Mouse (Mus musculus) right cerebral cortex, postnatal 36 days (tissue): Measurements from ENCODE around the gene Car6.
A peak's percentile ranks its signal among the peaks of the same experiment; 100 is the strongest.

Source experiments
- DNase-seq, 2 experiments: peaks; one replicate each; pipeline ENCODE4 v3.0.0; 2022; ENCODE audit warnings: low spot score in 2 of 2, mixed read lengths in 1 of 2

Car6 gene

DNA sequence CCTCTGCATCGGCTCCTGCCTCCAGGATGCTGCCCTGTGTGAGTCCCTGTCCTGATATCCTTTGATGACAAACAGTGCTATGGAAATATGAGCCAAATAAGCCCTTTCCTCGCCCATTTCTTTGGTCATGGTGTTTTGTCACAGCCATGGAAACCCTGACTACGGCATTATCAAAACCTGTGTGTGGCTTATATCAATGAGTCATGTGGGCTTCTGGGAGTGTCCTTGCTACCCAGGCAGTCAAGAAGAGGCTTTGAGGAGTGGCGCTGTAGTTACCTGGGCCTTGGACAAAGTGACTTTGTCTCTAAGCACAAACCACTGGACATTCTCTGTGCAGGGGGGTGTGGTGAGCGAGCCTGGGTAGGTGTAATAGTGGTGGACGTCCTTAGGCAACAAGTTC, 8.9 kb downstream of the Car6 start:
- no peak for DNase-seq

DNA sequence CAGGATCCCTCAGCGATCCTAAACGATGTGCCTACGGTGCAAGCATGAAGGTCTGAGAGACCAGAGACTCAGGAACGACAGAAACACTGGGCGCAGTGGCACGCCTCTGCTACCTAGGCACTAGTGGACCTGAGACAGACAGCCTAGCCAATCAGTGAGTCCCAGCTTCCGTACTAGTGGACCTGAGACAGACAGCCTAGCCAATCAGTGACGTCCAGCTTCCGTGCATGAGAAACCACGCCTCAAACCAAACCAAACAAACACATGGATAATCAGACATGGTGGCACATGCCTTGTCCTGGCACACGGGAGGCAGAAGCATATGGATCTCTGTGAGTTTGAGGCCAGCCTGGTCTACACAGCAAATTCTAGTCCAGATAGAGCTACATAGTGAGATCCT, 12.9 kb downstream of the Car6 start:
- no peak for DNase-seq

DNA sequence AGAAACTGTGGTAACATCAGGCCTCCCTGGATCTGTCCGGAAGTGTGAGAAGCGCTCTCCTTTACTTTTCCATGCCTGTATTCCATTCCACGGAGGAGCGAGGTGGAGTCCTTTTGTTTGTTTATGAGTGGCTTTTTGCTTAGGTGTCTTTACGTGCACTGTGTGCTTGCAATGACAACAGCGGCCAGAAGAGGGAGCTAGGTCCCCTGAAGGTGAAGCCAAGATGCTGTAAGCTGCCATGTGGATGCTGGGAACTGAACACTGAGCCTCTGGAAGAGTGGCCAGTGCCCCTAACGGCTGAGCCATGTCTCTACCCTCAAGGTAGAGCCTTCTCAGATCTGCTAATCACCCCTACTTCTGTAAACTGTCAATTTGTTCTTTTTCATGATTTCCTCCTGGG, 19.8 kb downstream of the Car6 start:
- DNase-seq, result no peak

DNA sequence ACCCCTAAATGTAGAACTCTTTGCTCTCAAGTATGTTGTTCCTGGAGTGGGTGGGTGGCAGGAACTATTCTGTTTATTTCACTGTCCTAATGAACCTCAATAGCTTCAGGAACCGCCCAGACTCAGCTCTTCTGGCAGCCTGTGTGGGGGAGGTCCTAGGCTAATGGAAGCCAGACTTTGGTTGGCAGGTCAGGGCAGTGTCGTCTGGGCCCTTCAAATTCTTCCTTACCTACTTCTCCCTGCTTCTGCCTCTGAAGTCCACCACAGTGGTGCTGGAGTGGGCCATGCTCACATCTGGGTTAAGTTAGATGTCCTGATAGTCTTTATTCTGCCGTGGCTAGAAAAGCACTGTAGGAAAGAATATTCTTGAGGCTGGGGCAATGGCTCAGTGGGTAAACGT, 23.0 kb downstream of the Car6 start:
- DNase-seq, result no peak

DNA sequence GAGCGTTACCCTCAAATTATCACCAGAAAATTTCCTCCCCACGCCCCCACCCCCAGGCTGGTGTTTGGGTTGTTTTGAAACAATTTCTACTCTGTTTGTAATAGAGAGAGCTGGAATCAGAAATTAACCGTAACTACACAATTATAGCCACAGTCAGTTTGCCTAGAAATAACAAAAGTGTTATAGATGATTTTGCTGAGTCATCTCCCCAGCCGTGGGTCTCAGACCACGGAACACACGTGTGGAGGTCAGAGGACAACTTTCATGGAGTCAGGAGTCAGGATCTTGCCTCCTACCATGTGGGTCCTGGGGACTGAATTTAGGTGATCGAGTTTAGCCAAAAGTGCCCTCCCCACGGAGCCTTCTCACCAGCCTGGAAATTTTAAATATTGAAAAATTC, 24.0 kb downstream of the Car6 start:
- no peak for DNase-seq

DNA sequence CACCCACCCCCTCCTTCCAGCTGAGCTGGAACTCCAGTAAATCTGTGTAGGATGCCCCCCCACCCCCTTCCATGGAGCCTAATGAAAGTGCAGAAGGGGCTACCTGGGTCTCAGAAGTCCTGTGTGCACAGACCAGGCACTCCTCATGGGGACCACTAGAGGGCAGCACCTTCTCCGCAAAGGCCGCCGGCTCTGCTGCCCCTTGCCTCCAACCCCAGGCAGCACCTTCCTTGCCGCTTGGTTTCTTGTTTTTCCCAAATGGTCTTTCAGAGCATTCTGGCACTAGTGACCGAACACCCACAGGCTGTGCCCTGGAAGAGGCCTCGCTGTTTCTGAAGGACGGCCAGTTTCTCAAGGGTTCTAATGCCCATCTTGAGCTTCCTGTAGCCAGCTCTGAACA, 24.6 kb downstream of the Car6 start:
- DNase-seq, result no peak

DNA sequence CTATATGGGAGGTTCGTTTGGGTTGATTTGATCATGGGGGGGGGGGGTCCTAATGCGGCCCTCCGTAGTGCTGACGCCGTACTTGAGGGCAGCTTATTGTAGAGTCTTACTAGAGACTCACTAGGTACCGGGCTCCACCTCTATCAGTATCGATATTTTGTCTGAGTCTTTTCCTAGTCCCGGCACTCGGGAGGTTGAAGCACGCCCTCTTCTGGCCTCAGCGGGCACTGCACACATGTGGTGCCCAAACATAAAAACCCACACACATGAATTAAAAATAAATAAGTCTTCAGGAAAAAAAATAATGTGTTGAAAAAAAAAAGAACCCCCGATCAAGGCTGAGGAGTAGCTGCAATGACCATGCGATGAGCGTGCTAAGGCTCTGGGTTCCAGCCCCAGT, 27.1 kb downstream of the Car6 start:
- DNase-seq, result no peak

DNA sequence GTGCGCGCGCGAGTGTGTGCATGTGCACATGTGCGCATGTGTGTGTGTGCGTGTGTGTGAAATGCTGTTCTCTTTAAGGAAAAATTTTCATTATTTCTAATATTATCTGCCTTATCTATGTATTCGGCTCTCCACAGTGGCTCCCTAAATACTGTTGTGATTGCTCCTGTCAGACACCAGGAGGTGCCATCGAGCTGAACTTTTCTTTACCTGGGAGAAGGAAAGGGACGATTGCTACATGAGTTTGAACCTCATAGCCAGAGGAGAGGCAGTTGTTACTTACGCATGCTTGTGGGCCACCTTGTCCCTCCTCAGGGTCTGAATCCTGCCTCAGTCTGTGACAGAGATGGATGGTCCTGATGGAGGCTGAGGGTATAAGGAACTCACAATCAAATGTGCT, 27.9 kb downstream of the Car6 start:
- no peak for DNase-seq

DNA sequence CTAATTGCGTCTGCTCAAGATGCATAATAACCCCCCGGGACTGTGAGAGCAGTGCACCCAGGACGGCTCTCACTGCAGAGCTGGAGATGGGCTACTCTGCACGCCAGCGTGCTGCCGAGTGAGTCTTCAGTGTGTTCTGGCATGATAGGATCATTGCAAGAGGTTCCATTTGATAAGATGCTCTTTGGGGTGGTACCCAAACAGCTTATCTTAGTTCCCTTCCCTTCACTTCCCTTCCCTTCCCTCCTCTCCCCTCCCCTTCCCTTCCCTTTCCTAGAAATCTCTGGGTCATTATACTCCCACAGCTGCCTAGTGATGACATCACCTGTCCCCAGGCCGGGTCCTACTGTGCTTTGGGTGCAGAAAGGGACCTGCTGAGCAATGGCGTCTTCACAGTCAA, 29.0 kb downstream of the Car6 start:
- DNase-seq, result no peak

DNA sequence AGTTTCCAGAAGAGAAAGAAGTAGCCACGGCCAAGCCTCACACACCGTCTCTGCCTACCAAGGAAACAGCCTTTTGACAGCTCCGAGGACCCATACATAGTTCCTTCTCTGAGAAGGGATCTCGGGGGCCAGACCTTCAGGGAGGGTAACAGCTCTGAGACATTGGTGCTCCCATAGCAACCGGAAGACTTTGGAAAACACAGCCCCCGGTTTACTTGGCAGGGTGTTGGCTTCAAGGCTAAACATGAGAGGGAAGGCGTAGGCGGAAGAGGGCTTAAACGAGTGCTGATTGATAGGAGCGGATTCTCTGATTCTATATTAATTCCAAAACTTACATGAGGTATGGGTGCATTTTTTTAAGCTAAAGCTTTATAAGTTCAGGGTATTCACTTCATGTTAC, 32.7 kb downstream of the Car6 start:
- peak in 1 of 2 experiments; percentile 13 for DNase-seq

DNA sequence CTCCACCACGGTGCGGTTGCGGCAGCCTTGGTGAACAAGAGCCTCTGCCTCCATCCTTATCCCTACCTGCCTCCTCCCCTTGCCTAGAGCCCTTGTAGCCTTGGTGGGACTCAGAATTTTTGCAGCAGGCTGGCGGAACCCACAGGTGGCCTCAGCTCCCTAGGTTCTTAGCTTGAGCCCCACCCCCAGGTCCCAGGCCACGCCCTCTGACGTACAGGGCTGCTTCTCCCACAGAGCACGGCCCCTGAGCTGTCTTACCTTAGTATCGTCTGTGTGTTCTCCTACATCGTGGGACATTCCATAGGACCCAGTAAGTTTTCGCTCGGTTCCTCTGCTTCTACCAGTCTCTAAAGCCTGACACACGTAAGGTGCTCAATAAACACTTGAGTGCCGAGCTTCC, 36.3 kb downstream of the Car6 start:
- DNase-seq, result no peak

DNA sequence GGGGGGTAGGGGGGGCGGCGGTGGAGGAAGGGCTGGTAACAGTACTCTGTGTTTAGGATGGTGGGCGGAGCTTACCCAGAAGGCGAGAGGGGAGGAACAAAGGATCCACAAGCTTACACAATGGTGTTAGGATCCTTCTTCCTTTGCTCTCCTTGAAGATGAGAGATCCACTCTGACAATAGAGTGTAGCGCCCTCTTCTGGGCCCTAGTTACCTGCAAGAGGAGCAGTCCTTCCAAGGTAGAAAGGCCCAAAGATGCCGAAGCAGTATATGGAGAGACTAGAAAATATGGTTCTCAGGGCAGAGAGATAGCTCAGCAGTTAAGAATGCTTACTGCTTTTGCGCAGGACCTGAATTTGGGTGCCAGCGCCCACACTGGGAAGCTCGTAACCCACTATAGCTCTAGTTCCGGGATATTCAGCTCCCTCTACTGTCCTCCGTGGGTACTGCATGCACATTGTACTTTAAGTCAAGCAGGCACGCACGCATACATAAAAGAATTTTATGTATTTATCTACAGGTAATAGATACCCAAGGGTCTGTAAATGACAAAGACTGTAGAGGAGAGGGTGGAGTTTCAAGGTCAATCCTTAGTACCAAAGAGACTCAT, 38.5 kb downstream of the Car6 start:
- no peak for DNase-seq

DNA sequence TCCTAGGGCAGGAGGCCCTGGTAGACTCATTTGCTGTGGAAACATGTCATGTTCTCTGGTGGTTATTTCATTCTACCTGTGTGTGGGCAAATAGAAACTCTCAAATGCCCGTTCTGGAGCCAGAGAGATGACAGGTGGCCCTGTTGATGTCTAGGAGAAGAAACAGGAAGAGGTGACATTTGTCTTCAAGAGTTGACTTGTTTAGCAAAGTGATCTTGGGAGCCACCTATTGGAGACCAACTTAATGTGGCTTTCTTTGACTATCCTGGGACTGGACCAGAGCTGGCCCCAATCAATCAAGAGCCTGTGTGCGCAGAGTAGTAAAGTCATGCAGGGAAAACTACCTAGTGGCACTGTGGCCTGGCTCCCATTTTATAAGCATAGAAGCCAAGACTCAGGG, 41.7 kb downstream of the Car6 start:
- no peak for DNase-seq

DNA sequence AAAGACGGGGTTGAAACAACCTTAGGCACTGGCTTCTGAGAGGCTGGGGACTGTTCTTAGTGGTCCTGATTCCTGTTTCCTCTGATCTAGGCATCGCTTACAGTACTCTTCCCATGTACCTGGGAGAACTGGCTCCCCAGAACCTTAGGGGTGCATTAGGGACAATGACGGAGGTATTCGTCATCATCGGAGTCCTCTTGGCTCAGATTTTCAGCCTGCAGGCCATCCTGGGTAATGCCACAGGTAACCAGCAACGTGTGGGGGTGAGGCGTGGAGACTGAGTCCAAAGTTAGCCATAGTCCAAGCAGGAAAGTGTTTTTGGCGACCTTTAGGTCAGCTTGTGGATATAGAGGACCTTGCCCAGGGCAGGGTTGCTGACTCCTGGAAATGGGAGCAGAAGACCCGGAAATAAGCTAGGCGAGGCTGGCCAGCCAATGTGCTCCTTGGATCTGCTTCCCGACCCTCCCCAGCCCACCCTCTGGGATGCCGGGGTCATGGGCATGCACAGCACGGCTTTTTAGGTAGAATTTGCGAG, 43.7 kb downstream of the Car6 start:
- no peak for DNase-seq

DNA sequence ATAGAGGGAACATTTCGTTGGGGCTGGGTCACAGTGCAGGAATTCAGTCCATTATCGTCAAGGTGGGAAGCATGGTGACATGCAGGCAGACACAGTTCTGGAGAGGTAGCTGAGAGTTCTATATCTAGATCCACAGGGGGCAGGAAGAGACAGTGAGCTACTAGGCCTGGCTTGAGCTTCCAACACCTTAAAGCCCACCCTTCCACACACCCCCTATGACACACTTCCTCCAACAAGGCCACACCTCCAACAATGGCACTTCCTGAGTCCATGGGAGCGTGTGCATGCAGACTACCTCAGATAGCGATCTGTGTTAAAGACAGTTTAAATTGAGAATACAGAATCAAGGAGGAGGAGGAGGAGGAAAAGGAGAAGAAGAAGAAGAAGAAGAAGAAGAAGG, 45.4 kb downstream of the Car6 start:
- no peak for DNase-seq

DNA sequence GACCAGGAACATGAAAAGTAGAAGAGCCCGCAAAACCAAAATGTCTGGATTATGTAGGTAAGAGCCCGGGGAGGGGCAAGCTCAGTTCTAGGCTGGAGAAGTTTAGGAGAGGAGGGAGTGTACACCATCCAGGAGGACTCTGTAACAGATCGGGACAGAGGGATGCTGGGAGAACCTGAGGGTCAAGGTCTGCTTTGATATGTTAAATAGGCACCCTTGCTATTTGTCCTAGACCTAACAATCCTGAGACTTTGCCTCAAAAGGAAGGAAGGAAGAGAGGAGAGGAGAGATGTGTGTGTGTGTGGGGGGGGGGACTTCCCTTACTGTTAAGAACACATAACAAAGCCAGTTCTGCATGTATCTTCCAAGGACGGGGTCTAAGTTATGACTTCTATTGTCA, 45.8 kb downstream of the Car6 start:
- DNase-seq, result no peak

DNA sequence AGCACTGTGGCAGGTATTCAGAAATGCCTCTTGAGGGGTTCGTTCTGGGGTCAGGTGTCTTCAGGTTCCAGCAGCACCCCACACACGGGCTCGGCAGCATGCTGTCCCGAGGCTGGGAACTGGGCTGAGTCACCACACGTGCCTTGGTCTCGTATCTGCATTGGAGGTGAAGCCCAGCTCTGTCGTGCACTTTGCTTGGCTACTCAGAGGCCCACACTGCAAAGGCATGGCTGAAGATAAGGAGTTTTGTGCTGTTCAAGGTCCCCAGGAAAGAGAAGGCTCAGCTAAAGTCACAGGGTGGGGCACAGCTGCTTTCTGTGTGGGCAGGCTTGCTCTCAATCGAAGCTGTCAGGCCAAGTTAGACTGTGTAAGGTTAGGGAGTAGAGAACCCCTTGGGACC, 48.6 kb downstream of the Car6 start:
- no peak for DNase-seq

DNA sequence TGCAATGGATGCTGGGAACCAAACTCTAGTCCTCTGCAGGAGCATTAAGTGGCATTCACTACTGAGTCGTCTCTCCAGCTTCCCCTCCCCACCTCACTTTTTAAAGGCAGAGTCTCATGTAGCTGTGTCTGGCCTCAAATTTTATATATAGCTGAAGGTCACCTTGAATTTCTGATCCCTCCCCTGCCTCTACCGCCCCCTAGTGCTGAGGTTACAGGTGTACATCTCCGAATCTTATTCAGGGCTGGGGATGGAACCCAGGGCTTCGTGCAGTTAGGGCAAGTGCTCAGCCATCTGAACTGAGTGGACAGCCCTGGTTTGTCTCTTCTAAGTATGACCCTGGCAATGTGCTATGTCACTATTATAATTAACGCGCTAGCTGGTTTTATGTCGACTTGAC, 50.1 kb downstream of the Car6 start:
- no peak for DNase-seq

DNA sequence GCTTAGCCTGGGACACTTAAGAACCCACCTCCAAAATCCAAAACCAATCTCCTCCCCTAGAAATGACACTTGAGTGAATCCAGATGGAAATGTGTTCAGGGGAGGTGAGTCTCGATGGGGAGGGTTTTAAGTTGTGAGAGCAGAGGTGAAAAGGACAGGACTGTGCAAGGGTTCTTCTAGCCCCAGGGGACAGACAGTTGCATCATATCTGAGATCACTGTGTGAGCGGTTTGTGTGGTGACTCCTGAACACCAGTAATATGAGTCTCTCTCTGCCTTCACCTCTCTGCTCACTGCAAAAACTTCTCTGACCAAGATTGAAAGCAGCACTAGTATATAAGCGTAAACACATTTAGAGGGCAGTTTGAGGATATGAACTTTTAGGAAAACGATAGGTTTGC, 54.8 kb downstream of the Car6 start:
- DNase-seq, result no peak

DNA sequence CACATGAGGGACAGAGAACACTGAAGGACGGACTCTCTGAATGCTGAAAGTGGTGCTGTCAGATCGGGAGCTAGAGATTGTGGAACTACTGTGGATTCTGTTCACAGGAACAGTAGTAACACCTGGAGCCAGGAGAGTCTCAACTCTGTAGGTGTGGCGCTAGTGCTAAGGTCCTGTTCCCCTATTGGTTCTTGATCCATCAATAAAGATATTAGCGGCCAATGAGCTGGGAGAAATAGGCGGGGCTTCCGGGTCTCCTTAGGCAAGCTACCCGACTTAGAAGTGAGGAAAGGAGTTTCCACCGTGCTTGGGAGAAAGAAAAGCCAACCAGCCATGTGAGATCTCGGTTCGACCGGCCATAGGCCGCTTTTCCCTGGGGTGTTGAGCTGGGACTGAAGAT, 56.9 kb downstream of the Car6 start:
- no peak for DNase-seq

DNA sequence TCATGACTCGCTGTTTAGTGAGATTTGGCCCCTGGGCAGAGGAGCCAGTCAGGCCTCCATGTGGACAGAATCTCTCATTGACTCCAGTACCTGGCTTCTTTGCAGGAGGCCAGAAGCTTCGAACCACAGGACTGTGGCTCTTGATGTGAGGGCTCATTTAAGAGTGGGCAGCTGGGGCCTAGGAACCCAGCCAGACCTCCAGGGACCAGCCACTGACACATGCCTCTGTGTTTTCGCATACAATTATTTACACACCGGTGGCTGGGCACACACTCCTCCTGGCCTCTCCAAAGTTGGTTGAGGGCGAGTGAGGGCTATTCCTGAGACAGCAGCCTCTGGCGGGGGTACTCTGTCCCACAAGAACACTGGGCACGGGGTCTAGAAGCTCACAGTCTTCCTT, 60.8 kb downstream of the Car6 start:
- DNase-seq, result no peak

DNA sequence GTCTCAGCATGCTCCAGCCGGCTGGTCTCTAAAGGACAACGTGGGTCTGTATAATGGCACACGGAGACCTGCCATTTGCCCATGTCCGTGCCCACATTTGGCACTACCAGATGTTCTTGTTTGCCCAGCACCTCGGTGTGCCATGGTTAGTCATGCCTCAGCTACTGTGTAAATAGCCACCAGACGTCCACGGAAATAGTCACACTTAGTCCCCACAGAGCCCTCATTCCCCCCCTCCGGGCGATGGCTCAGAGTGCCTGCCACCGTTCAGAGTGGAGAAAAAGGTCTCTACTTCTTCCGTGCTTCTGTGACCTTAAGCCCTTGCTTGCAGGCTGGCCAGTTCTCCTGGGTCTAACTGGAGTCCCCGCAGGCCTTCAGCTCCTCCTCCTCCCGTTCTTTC, 62.0 kb downstream of the Car6 start:
- no peak for DNase-seq

DNA sequence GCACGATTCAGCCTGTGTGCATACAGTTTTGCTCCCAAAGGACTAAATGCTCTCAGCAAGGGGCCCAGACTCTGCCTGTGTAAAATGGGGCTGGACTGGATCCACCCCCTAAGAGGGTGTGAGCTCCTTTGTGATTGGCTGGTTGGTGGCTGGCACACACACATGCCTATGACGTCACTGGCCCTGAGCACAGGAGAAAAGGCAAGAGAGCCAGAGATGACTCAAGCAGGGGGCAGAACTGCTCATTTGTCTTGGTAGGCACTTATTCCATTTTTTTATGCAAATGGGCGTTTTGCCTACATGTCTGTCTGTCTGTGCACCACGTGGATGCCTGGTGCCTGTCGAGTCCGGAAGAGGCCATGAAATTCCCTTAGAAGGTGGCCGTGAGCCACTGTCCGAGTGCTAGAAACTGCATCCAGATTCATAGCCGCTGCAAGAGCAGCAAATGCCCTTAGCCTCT, 63.0 kb downstream of the Car6 start:
- peak; percentile 44 to 63 for DNase-seq

DNA sequence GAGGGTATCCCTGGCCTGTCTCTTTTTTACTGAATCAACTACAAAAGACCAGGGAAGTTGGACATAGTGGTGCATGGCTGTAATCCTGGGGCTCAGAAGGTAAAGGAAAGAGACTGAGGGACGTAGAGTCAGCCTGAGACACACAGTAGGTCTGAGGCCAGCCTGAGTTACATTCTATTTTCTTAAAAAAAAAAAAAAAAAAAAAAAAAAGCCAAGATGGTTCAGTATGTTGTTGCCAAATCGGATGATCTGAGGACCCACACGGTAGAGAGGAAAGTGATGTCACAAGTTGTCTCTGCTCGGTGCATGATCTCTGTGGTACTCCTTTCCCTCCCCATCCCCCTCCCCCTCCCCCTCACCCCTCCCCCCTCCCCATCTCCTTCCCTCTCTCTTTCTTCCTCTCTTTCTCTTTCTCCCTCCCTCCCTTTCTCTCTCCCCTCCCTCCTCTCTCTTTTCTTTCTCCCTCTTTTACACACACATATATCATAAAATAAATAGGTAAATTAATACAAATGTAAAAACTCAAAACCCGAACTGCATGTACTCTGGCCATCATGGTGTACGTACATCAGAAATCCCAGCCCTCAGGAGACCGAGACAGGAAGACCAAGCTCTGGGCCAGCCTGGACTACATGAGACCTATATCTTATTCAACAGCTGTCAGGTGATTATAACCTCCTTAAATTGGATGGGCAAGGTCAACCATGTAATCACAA, 63.6 kb downstream of the Car6 start:
- DNase-seq, result no peak
